Mouse (Mus musculus) hindbrain, embryonic 13.5 days (tissue): ENCODE data around the gene Bpifb2. TPM values are rescaled to one million over a fixed set of nuclear protein-coding genes. Genes with fewer than 3 reads are reported as not detected.

ENCODE experiments used
- ATAC-seq: fragments of 200-750 bp; cut with Nextera tagmentation; 2 replicates; pipeline ENCODE4 v1.8.0; 2017; ENCODE audit warnings: moderate TSS enrichment; ENCODE audit not compliant: low FRiP score
- H3K27ac ChIP-seq: fragments of 300-500 bp; sonication (generic); 2 replicates; pipeline ENCODE4 v1.5.1; 2015; ENCODE audit warnings: inconsistent platforms, mild to moderate bottlenecking, moderate library complexity
- H3K27me3 ChIP-seq: fragments of 300-500 bp; sonication (generic); 2 replicates; pipeline ENCODE4 v1.6.1; 2015; ENCODE audit warnings: mild to moderate bottlenecking, inconsistent platforms
- H3K36me3 ChIP-seq: fragments of 300-500 bp; sonication (generic); 2 replicates; pipeline ENCODE4 v1.6.1; 2015; ENCODE audit warnings: mild to moderate bottlenecking, inconsistent platforms
- H3K4me1 ChIP-seq: fragments of 300-500 bp; sonication (generic); replicated peaks from 2 replicates; pipeline ENCODE4 v1.6.1; 2015; ENCODE audit warnings: inconsistent platforms
- H3K4me2 ChIP-seq: fragments of 300-500 bp; sonication (generic); 2 replicates; pipeline ENCODE4 v1.6.1; 2015; ENCODE audit warnings: inconsistent platforms, mild to moderate bottlenecking, moderate library complexity
- H3K4me3 ChIP-seq: fragments of 300-500 bp; sonication (generic); 2 replicates; pipeline ENCODE4 v1.5.1; 2015; ENCODE audit warnings: mild to moderate bottlenecking, inconsistent platforms
- H3K9ac ChIP-seq: fragments of 300-500 bp; sonication (generic); 2 replicates; pipeline ENCODE4 v1.6.1; 2015; ENCODE audit warnings: mild to moderate bottlenecking, inconsistent platforms
- H3K9me3 ChIP-seq: fragments of 300-500 bp; sonication (generic); 2 replicates; pipeline ENCODE4 v1.6.1; 2016; ENCODE audit warnings: inconsistent platforms
- WGBS: fragments of 180-500 bp; shearing (Covaris S2); methylation state at CpG from one replicate; pipeline ENCODE4 v1.1.7; 2015; 5-methylcytosine and 5-hydroxymethylcytosine counted together
- polyA plus RNA-seq: library from polyadenylated mRNA; unstranded; fragments of >200 nt; fragmentation: Nextera tagmentation; extraction: Ambion mirVana; gene quantifications from 2 replicates; pipeline ENCODE4 v1.2.1, GENCODE M21; 2015

The Bpifb2 gene
- polyA plus RNA-seq, 1 experiment from 2014 or later, result not detected

GRCm38 (mm10) chr2:153861960-153862359 lies 12.9 kb upstream of the Bpifb2 start:
- no peaks in the 10 kb centered on the region for H3K9me3 ChIP-seq

GRCm38 (mm10) chr2:153870984-153871383 lies 3.9 kb upstream of the Bpifb2 start, which contains the start of gene Sun5:
TSS of gene Sun5 (minus strand) at chr2:153871084.
- no peak within 1 kb of the TSS for H3K9ac ChIP-seq
- H3K4me1 ChIP-seq, result 0 out of 2 replicates have a peak, but pooled peaks cover 3% of the 10 kb centered on the region
- ATAC-seq, result no peak
- H3K27me3 ChIP-seq, result no peaks in the 10 kb centered on the region
- no peak within 1 kb of the TSS for H3K27ac ChIP-seq
- H3K4me2 ChIP-seq, result no peak within 1 kb of the TSS
- H3K4me3 ChIP-seq, result no peak within 1 kb of the TSS
- H3K36me3 ChIP-seq, result no peaks in the 10 kb centered on the region
- no peaks in the 10 kb centered on the region for H3K9me3 ChIP-seq
- 88% methylated on average over 4 of the region's 4 CpGs for whole genome bisulfite sequencing

More at GRCm38 (mm10) chr2:153861960-153862359, 12.9 kb upstream of the Bpifb2 start:
- Histone ChIP-seq H3K36me3 (no peaks in the 10 kb centered on the region), H3K4me3 (no peak overlapping the region), H3K9ac (no peak overlapping the region), H3K4me2 (no peak overlapping the region), H3K27me3 (no peaks in the 10 kb centered on the region), H3K27ac (no peak overlapping the region), H3K4me1 (no peaks in the 10 kb centered on the region)
- 80% methylated on average over 3 of the region's 3 CpGs for WGBS
- ATAC-seq, result no peak

GRCm38 (mm10) chr2:153899111-153899510 lies 24.3 kb downstream of the Bpifb2 start:
- 0 out of 2 replicates have a peak, but pooled peaks cover 3% of the 10 kb centered on the region for H3K27me3 ChIP-seq
- no peak overlapping the region for H3K9ac ChIP-seq
- H3K9me3 ChIP-seq, result no peaks in the 10 kb centered on the region
- H3K4me2 ChIP-seq, result no peak overlapping the region
- H3K36me3 ChIP-seq, result no peaks in the 10 kb centered on the region
- no peaks in the 10 kb centered on the region for H3K4me1 ChIP-seq
- no peak overlapping the region for H3K27ac ChIP-seq
- no peak overlapping the region for H3K4me3 ChIP-seq
- ATAC-seq, result no peak
- WGBS, result 88% methylated on average over 5 of the region's 5 CpGs

GRCm38 (mm10) chr2:153900088-153900487 lies 25.2 kb downstream of the Bpifb2 start, which contains the start of gene Bpifb6:
TSS of gene Bpifb6 (plus strand) at chr2:153900388.
- Histone ChIP-seq H3K27ac (no peak within 1 kb of the TSS), H3K9ac (no peak within 1 kb of the TSS), H3K4me2 (no peak within 1 kb of the TSS), H3K9me3 (no peaks in the 10 kb centered on the region), H3K36me3 (no peaks in the 10 kb centered on the region), H3K27me3 (0 out of 2 replicates have a peak, but pooled peaks cover under 1% of the 10 kb centered on the region), H3K4me1 (no peaks in the 10 kb centered on the region), H3K4me3 (no peak within 1 kb of the TSS)
- no peak for ATAC-seq
- 85% methylated on average over 4 of the region's 4 CpGs for WGBS

GRCm38 (mm10) chr2:153902726-153903125 lies 27.9 kb downstream of the Bpifb2 start:
- H3K4me2 ChIP-seq, result no peak overlapping the region
- H3K9ac ChIP-seq, result no peak overlapping the region
- 87% methylated on average over 6 of the region's 6 CpGs for WGBS
- H3K27ac ChIP-seq, result no peak overlapping the region
- H3K9me3 ChIP-seq, result no peaks in the 10 kb centered on the region
- H3K36me3 ChIP-seq, result no peaks in the 10 kb centered on the region
- H3K27me3 ChIP-seq, result no peaks in the 10 kb centered on the region
- no peak overlapping the region for H3K4me3 ChIP-seq
- ATAC-seq, result no peak
- H3K4me1 ChIP-seq, result no peaks in the 10 kb centered on the region

- H3K36me3 ChIP-seq, result no peaks in the 10 kb centered on the region
- H3K4me3 ChIP-seq, result no peak overlapping the region
- no peaks in the 10 kb centered on the region for H3K27me3 ChIP-seq
- no peaks in the 10 kb centered on the region for H3K9me3 ChIP-seq
- H3K9ac ChIP-seq, result no peak overlapping the region
- no peak overlapping the region for H3K27ac ChIP-seq
- no peak overlapping the region for H3K4me2 ChIP-seq
- no peak for ATAC-seq
- 94% methylated on average over 4 of the region's 4 CpGs for WGBS
- H3K4me1 ChIP-seq, result no peaks in the 10 kb centered on the region
These were observed 31.8 kb downstream of the Bpifb2 start for GRCm38 (mm10) chr2:153906626-153907025.

- Histone ChIP-seq H3K27ac (no peak overlapping the region), H3K4me2 (no peak overlapping the region), H3K36me3 (no peaks in the 10 kb centered on the region), H3K9me3 (no peaks in the 10 kb centered on the region), H3K4me3 (no peak overlapping the region), H3K27me3 (no peaks in the 10 kb centered on the region), H3K4me1 (no peaks in the 10 kb centered on the region), H3K9ac (no peak overlapping the region)
- ATAC-seq, result no peak
- WGBS, result 64% methylated on average over 5 of the region's 5 CpGs
These were observed 39.3 kb downstream of the Bpifb2 start for GRCm38 (mm10) chr2:153914151-153914550.

- H3K27ac ChIP-seq, result no peak within 1 kb of the TSS
- no peak for ATAC-seq
- 69% methylated on average over 8 of the region's 8 CpGs for WGBS
These were observed 43.1 kb downstream of the Bpifb2 start, which contains the start of gene Bpifb3 for GRCm38 (mm10) chr2:153917930-153918329. TSS of gene Bpifb3 (plus strand) at chr2:153918230.

GRCm38 (mm10) chr2:153921246-153921645 lies 46.4 kb downstream of the Bpifb2 start:
- ATAC-seq, result no peak
- H3K4me2 ChIP-seq, result no peak overlapping the region
- H3K36me3 ChIP-seq, result no peaks in the 10 kb centered on the region
- no peak overlapping the region for H3K4me3 ChIP-seq
- H3K27me3 ChIP-seq, result no peaks in the 10 kb centered on the region
- 92% methylated on average over 6 of the region's 6 CpGs for WGBS
- H3K9me3 ChIP-seq, result no peaks in the 10 kb centered on the region
- no peak overlapping the region for H3K9ac ChIP-seq
- H3K4me1 ChIP-seq, result no peaks in the 10 kb centered on the region
- no peak overlapping the region for H3K27ac ChIP-seq

More at GRCm38 (mm10) chr2:153917930-153918329, 43.1 kb downstream of the Bpifb2 start, which contains the start of gene Bpifb3:
- Histone ChIP-seq H3K4me3 (no peak within 1 kb of the TSS), H3K4me1 (no peaks in the 10 kb centered on the region), H3K36me3 (no peaks in the 10 kb centered on the region), H3K4me2 (no peak within 1 kb of the TSS), H3K9me3 (no peaks in the 10 kb centered on the region), H3K27me3 (no peaks in the 10 kb centered on the region), H3K9ac (no peak within 1 kb of the TSS)

- no peak for ATAC-seq
- H3K9me3 ChIP-seq, result no peaks in the 10 kb centered on the region
- H3K27ac ChIP-seq, result no peak overlapping the region
- peaks cover 16% of the 10 kb centered on the region for H3K4me1 ChIP-seq
- no peak overlapping the region for H3K4me2 ChIP-seq
- no peak overlapping the region for H3K4me3 ChIP-seq
- whole genome bisulfite sequencing, result 51% methylated on average over 3 of the region's 3 CpGs
- H3K27me3 ChIP-seq, result no peaks in the 10 kb centered on the region
- H3K36me3 ChIP-seq, result no peaks in the 10 kb centered on the region
- no peak overlapping the region for H3K9ac ChIP-seq
These were observed 55.1 kb downstream of the Bpifb2 start for GRCm38 (mm10) chr2:153929871-153930413.

DNA sequence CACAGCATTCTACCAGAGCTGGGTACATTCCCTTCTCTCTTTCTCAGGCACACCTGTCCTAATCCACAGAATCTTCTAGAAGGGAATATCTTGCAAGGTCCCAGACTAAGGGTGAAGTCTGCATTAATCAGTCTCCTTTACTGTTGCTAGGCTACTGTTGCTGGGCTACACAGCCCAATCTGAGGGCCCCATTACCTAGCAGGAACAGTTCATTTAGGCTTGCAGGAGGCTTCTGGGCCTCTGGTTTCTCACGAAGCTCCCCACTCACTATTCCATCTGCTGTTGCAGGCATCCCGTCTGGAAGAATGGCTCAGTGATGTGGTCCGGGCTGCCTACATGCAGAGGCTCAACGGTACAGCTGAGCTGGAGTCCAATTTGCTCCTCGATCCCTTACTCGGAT lies 56.3 kb downstream of the Bpifb2 start:
- ATAC-seq, result no peak

GRCm38 (mm10) chr2:153933311-153933710 lies 58.5 kb downstream of the Bpifb2 start:
- no peak for ATAC-seq
- H3K27me3 ChIP-seq, result no peaks in the 10 kb centered on the region
- peaks cover 16% of the 10 kb centered on the region for H3K4me1 ChIP-seq
- no peak overlapping the region for H3K4me2 ChIP-seq
- H3K9ac ChIP-seq, result no peak overlapping the region
- no peak overlapping the region for H3K4me3 ChIP-seq
- no peaks in the 10 kb centered on the region for H3K36me3 ChIP-seq
- no peak overlapping the region for H3K27ac ChIP-seq
- H3K9me3 ChIP-seq, result no peaks in the 10 kb centered on the region
- 45% methylated on average over 6 of the region's 6 CpGs for WGBS

More for the DNA sequence above, 56.3 kb downstream of the Bpifb2 start:
- Histone ChIP-seq H3K27me3 (no peaks in the 10 kb centered on the region), H3K4me3 (no peak overlapping the region), H3K4me2 (no peak overlapping the region), H3K4me1 (peaks cover 16% of the 10 kb centered on the region), H3K27ac (no peak overlapping the region), H3K9ac (0 out of 2 replicates have a peak overlapping the region, but pooled peaks have one; percentile 29), H3K36me3 (no peaks in the 10 kb centered on the region), H3K9me3 (no peaks in the 10 kb centered on the region)
- WGBS, result 61% methylated on average over 6 of the region's 6 CpGs

DNA sequence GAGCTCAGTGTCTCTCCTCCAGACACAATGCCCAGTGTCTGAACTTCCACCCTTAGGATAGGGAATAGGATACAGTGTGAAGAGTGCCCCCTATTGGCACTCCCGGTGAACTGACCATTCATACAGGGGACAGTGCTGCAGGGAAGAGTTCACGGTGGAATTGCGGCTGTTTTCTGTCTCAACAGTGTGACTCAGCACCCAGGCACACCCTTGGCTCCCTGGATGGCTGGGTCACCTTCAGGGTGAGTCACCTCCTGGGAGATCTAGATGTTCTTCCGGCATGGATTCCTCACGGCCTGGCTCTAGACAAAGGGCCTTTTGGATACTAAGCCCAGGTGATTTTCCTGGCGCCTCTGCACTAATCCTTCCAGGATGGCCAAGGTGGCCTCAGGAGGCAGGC lies 60.5 kb downstream of the Bpifb2 start:
- no peaks in the 10 kb centered on the region for H3K9me3 ChIP-seq
- no peak overlapping the region for H3K4me2 ChIP-seq
- H3K4me1 ChIP-seq, result peaks cover 16% of the 10 kb centered on the region
- H3K36me3 ChIP-seq, result no peaks in the 10 kb centered on the region
- H3K9ac ChIP-seq, result no peak overlapping the region
- 91% methylated on average over 6 of the region's 6 CpGs for WGBS
- no peak overlapping the region for H3K27ac ChIP-seq
- H3K27me3 ChIP-seq, result no peaks in the 10 kb centered on the region
- H3K4me3 ChIP-seq, result no peak overlapping the region
- no peak for ATAC-seq
